Mouse (Mus musculus): Measurements from ENCODE around the gene Ap1s2. TPM values are rescaled to one million over a fixed set of nuclear protein-coding genes. Genes with fewer than 3 reads are reported as not detected.
A peak's percentile ranks its signal among the peaks of the same experiment; 100 is the strongest.

Gene Ap1s2
- total and polyA plus RNA-seq, 3 experiments, result 9.3 to 10.1 TPM; not detected in 1

GRCm38 (mm10) chrX:163906861-163907260, 2.0 kb upstream of the Ap1s2 start:
- no peaks in the 10 kb centered on the region for H3K27me3 ChIP-seq (ENCODE audit: control insufficient read depth in 1 of 2, insufficient read depth in 2 of 2, low read length in 2 of 2)
- peaks cover 0 to 2% of the 10 kb centered on the region in 2 experiments; a peak in 3 of 4 replicates for H3K4me1 ChIP-seq (ENCODE audit: control insufficient read depth in 1 of 2, insufficient read depth in 2 of 2, low read length in 2 of 2)
- H3K4me3 ChIP-seq (ENCODE audit: control insufficient read depth in 1 of 2, insufficient read depth in 1 of 2, low read depth in 2 of 2, low read length in 2 of 2), result no peak overlapping the region
- peaks cover 0 to 11% of the 10 kb centered on the region in 2 experiments; a peak in 2 of 4 replicates for H3K36me3 ChIP-seq (ENCODE audit: control insufficient read depth in 1 of 2, insufficient read depth in 2 of 2, low read length in 2 of 2)
- DNase-seq (ENCODE audit: low read depth, low spot score), result no peak
- no peak overlapping the region for H3K27ac ChIP-seq (ENCODE audit: control insufficient read depth, low read depth, low read length)
- H3K9ac ChIP-seq (ENCODE audit: control insufficient read depth, low read depth, low read length, poor library complexity, severe bottlenecking), result no peak overlapping the region
- H3K79me2 ChIP-seq (ENCODE audit: control insufficient read depth, insufficient read depth, low read length, poor library complexity), result peaks cover 2% of the 10 kb centered on the region; the same call in 1 of the 2 replicates
- TF ChIP-seq NELFE (IDR thresholded peaks at IDR 0.05; ENCODE audit: low read depth, low read length) (no peak), RCOR1 (IDR thresholded peaks at IDR 0.05; ENCODE audit: low read depth, low read length) (no peak), CTCF (IDR thresholded peaks at IDR 0.05 in 2 of 3, conservative IDR thresholded peaks at IDR 0.05 in 1 of 3; ENCODE audit: control insufficient read depth in 1 of 3, insufficient read depth in 1 of 3, low read depth in 2 of 3, low read length in 3 of 3, poor library complexity in 1 of 3, severe bottlenecking in 1 of 3) (no peak), HCFC1 (IDR thresholded peaks at IDR 0.05; ENCODE audit: low read depth, low read length) (no peak), NRF1 (IDR thresholded peaks at IDR 0.05; ENCODE audit: insufficient read depth, low read depth, low read length, poor library complexity, severe bottlenecking) (no peak), ZKSCAN1 (IDR thresholded peaks at IDR 0.05; ENCODE audit: low read depth, low read length) (no peak), CHD1 (IDR thresholded peaks at IDR 0.05; ENCODE audit: low read depth, low read length) (no peak), BHLHE40 (IDR thresholded peaks at IDR 0.05; ENCODE audit: borderline replicate concordance, low read depth, low read length) (no peak), POLR2A (IDR thresholded peaks at IDR 0.05; ENCODE audit: control insufficient read depth in 1 of 2, insufficient read depth in 1 of 2, low read depth in 1 of 2, low read length in 2 of 2, poor library complexity in 1 of 2) (no peak), USF1 (IDR thresholded peaks at IDR 0.05; ENCODE audit: low read depth, low read length) (no peak), MAZ (IDR thresholded peaks at IDR 0.05; ENCODE audit: low read depth, low read length) (no peak), ETS1 (IDR thresholded peaks at IDR 0.05; ENCODE audit: low read depth, low read length) (no peak), SMC3 (IDR thresholded peaks at IDR 0.05; ENCODE audit: low read depth, low read length) (no peak), MEF2A (IDR thresholded peaks at IDR 0.05; ENCODE audit: extremely low read depth, insufficient replicate concordance, low read depth, low read length, poor library complexity, severe bottlenecking) (no peak), SIN3A (IDR thresholded peaks at IDR 0.05; ENCODE audit: low read length) (no peak), MYC (IDR thresholded peaks at IDR 0.05; ENCODE audit: low read depth, low read length) (no peak), TCF12 (IDR thresholded peaks at IDR 0.05; ENCODE audit: low read depth, low read length) (no peak), TBP (IDR thresholded peaks at IDR 0.05; ENCODE audit: low read depth, low read length) (no peak)
- H3K9me3 ChIP-seq (replicated peaks; ENCODE audit: insufficient read depth, low read length), result no peaks in the 10 kb centered on the region

DNA sequence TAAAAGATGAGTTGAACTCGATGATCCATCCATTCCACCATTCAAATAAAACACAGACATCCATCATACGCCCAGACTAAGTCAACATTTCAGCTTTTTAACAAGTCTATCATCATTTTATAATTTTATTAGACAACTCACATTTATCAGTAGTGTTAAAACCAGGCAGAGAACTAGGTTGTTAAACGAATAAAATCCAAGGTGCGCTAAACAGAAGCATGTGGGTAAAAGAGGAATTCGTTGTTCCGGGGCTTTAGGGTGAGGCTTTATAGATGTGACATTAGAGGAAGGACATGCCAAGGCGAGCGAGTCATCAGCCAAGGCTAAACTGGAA, 847 bp upstream of the Ap1s2 start:
- DNase-seq (ENCODE audit: low read depth, low spot score), result peak; percentile 73
- Histone ChIP-seq H3K4me3 (ENCODE audit: control insufficient read depth in 1 of 2, insufficient read depth in 1 of 2, low read depth in 2 of 2, low read length in 2 of 2) (peak overlapping the region; percentile 81 to 94), H3K27ac (ENCODE audit: control insufficient read depth, low read depth, low read length) (peak overlapping the region; percentile 90), H3K9ac (ENCODE audit: control insufficient read depth, low read depth, low read length, poor library complexity, severe bottlenecking) (peak overlapping the region; percentile 96), H3K79me2 (ENCODE audit: control insufficient read depth, insufficient read depth, low read length, poor library complexity) (peaks cover 2% of the 10 kb centered on the region; the same call in 1 of the 2 replicates), H3K4me1 (ENCODE audit: control insufficient read depth in 1 of 2, insufficient read depth in 2 of 2, low read length in 2 of 2) (no peaks in the 10 kb centered on the region; a peak in 2 of 4 replicates), H3K9me3 (replicated peaks; ENCODE audit: insufficient read depth, low read length) (no peaks in the 10 kb centered on the region), H3K27me3 (ENCODE audit: control insufficient read depth in 1 of 2, insufficient read depth in 2 of 2, low read length in 2 of 2) (no peaks in the 10 kb centered on the region), H3K36me3 (ENCODE audit: control insufficient read depth in 1 of 2, insufficient read depth in 2 of 2, low read length in 2 of 2) (peaks cover 0 to 11% of the 10 kb centered on the region in 2 experiments; a peak in 2 of 4 replicates)
- TF ChIP-seq ELF1 (IDR thresholded peaks at IDR 0.05; ENCODE audit: low read depth, low read length) (no peak; the same call in 1 of the 2 replicates), TCF12 (IDR thresholded peaks at IDR 0.05; ENCODE audit: low read depth, low read length) (0 out of 2 replicates have a peak, but pooled peaks have one; percentile 10), ZNF384 (IDR thresholded peaks at IDR 0.05; ENCODE audit: low read depth, low read length) (no peak), ZMIZ1 (IDR thresholded peaks at IDR 0.05; ENCODE audit: low read depth, low read length) (peak; percentile 56; the same call in 1 of the 2 replicates), POLR2AphosphoS2 (IDR thresholded peaks at IDR 0.05; ENCODE audit: low read length) (peak; percentile 53; the same call in 1 of the 2 replicates), MXI1 (IDR thresholded peaks at IDR 0.05; ENCODE audit: low read depth, low read length) (peak; percentile 66; the same call in 1 of the 2 replicates), MYB (IDR thresholded peaks at IDR 0.05; ENCODE audit: low read depth, low read length) (0 out of 2 replicates have a peak, but pooled peaks have one; percentile 29), MYC (IDR thresholded peaks at IDR 0.05; ENCODE audit: low read depth, low read length) (peak; percentile 67; the same call in 1 of the 2 replicates), GABPA (IDR thresholded peaks at IDR 0.05; ENCODE audit: low read depth, low read length) (0 out of 2 replicates have a peak, but pooled peaks have one; percentile 37), CHD1 (IDR thresholded peaks at IDR 0.05; ENCODE audit: low read depth, low read length) (0 out of 2 replicates have a peak, but pooled peaks have one; percentile 90), MAFK (IDR thresholded peaks at IDR 0.05; ENCODE audit: borderline replicate concordance, low read depth, low read length) (no peak), MAZ (IDR thresholded peaks at IDR 0.05; ENCODE audit: low read depth, low read length) (0 out of 2 replicates have a peak, but pooled peaks have one; percentile 13), EP300 (IDR thresholded peaks at IDR 0.05; ENCODE audit: low read depth in 1 of 2, low read length in 2 of 2) (peak in 1 of 2 experiments; percentile 47; a peak in 2 of 4 replicates), MAX (IDR thresholded peaks at IDR 0.05; ENCODE audit: low read length) (peak; percentile 73), SMC3 (IDR thresholded peaks at IDR 0.05; ENCODE audit: low read depth, low read length) (0 out of 2 replicates have a peak, but pooled peaks have one; percentile 9), CTCF (IDR thresholded peaks at IDR 0.05 in 2 of 3, conservative IDR thresholded peaks at IDR 0.05 in 1 of 3; ENCODE audit: control insufficient read depth in 1 of 3, insufficient read depth in 1 of 3, low read depth in 2 of 3, low read length in 3 of 3, poor library complexity in 1 of 3, severe bottlenecking in 1 of 3) (no peak)

Measured in MEL (cell line).